Mouse (Mus musculus) G1E (cell line): ENCODE data around the gene Prrg2.

Experiments
- GATA1 ChIP-seq: IDR thresholded peaks from 2 replicates; pipeline ENCODE4 v1.6.1; 2012; ENCODE audit warnings: borderline replicate concordance, low read length, inconsistent platforms, mixed read lengths
- TAL1 ChIP-seq: conservative IDR thresholded peaks from 2 replicates; pipeline ENCODE4 v1.6.1; 2012; ENCODE audit warnings: low read depth, low read length, inconsistent platforms, mixed read lengths

- TF ChIP-seq GATA1, result no peak
- no peak for TF ChIP-seq TAL1
Measured at GRCm38 (mm10) chr7:45067190-45067999, 4.9 kb upstream of the Prrg2 start.
